Mouse (Mus musculus): ENCODE data around the gene Tnks2.

GRCm38 (mm10) chr19:36932097-36932496, 98.1 kb downstream of the Tnks2 start:
- no peak for TF ChIP-seq CTCF (IDR thresholded peaks at IDR 0.05; ENCODE audit: insufficient read depth, low read length)
- TF ChIP-seq POLR2A (IDR thresholded peaks at IDR 0.05; ENCODE audit: borderline replicate concordance, extremely low read depth, low read depth, low read length), result no peak

All from lung, adult 2 months (tissue).